Mouse (Mus musculus) kidney, adult 11 months (tissue): ENCODE data around the gene Bpgm.

Source experiments
- DNase-seq: peaks from one replicate; pipeline ENCODE4 v3.0.0; 2022

Gene Bpgm

GRCm38 (mm10) chr6:34486071-34486626 lies 10.1 kb downstream of the Bpgm start:
- DNase-seq, result no peak

GRCm38 (mm10) chr6:34493327-34494095 lies 17.5 kb downstream of the Bpgm start:
- no peak for DNase-seq

GRCm38 (mm10) chr6:34495140-34495551 lies 19.1 kb downstream of the Bpgm start:
- DNase-seq, result peak; percentile 67

GRCm38 (mm10) chr6:34497991-34498625 lies 22.1 kb downstream of the Bpgm start:
- no peak for DNase-seq

GRCm38 (mm10) chr6:34502291-34502690 lies 26.3 kb downstream of the Bpgm start:
- DNase-seq, result no peak

- no peak for DNase-seq
Measured at GRCm38 (mm10) chr6:34505957-34506356, 29.9 kb downstream of the Bpgm start.

- no peak for DNase-seq
Measured at GRCm38 (mm10) chr6:34507581-34507980, 31.6 kb downstream of the Bpgm start.

GRCm38 (mm10) chr6:34508016-34508415 lies 32.0 kb downstream of the Bpgm start:
- DNase-seq, result no peak

- DNase-seq, result no peak
Measured at GRCm38 (mm10) chr6:34510277-34510676, 34.3 kb downstream of the Bpgm start.

- DNase-seq, result no peak
Measured at GRCm38 (mm10) chr6:34511410-34511809, 35.4 kb downstream of the Bpgm start.

GRCm38 (mm10) chr6:34512741-34513140 lies 36.7 kb downstream of the Bpgm start:
- no peak for DNase-seq

GRCm38 (mm10) chr6:34514655-34515054 lies 38.6 kb downstream of the Bpgm start:
- no peak for DNase-seq

GRCm38 (mm10) chr6:34515098-34515782 lies 39.2 kb downstream of the Bpgm start:
- no peak for DNase-seq

GRCm38 (mm10) chr6:34515783-34516099 lies 39.7 kb downstream of the Bpgm start:
- DNase-seq, result no peak

GRCm38 (mm10) chr6:34517750-34518149 lies 41.7 kb downstream of the Bpgm start:
- no peak for DNase-seq

- DNase-seq, result no peak
Measured at GRCm38 (mm10) chr6:34519087-34519486, 43.1 kb downstream of the Bpgm start.

- no peak for DNase-seq
Measured at GRCm38 (mm10) chr6:34520491-34520890, 44.5 kb downstream of the Bpgm start.

- no peak for DNase-seq
Measured at GRCm38 (mm10) chr6:34520912-34521311, 44.9 kb downstream of the Bpgm start.

- DNase-seq, result no peak
Measured at GRCm38 (mm10) chr6:34523476-34523875, 47.5 kb downstream of the Bpgm start.

GRCm38 (mm10) chr6:34525499-34525924 lies 49.5 kb downstream of the Bpgm start:
- no peak for DNase-seq

- no peak for DNase-seq
Measured at GRCm38 (mm10) chr6:34525927-34526326, 49.9 kb downstream of the Bpgm start.

- no peak for DNase-seq
Measured at GRCm38 (mm10) chr6:34526389-34526788, 50.4 kb downstream of the Bpgm start.

- DNase-seq, result no peak
Measured at GRCm38 (mm10) chr6:34528131-34528530, 52.1 kb downstream of the Bpgm start.

- DNase-seq, result no peak
Measured at GRCm38 (mm10) chr6:34529992-34530391, 54.0 kb downstream of the Bpgm start.
